Mouse (Mus musculus): ENCODE measurements around the gene Prtg. TPM values are rescaled to one million over a fixed set of nuclear protein-coding genes. Genes with fewer than 3 reads are reported as not detected.

Gene Prtg
- polyA plus RNA-seq, 1 experiment from 2014 or later = 0.52 TPM

DNA sequence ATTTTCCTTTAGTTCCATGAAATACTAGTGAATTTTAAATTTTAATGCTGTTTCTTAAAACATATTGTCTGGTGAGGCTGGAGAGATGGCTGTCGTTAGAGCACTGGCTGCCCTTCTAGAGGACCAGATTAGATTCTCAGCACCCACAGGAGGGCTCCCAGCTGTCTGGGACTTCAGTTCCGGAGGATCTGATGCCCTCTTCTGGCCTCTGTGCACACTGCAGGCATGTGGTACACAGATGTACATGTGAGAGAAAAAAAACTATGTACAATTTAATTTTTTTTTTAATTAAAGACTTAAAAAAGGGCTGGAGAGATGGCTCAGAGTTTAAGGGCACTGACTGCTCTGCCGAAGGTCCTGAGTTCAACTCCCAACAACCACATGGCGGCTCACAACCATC lies 128.6 kb downstream of the Prtg start:
- Histone ChIP-seq H3K27ac (no peak overlapping the region), H3K9me3 (no peaks in the 10 kb centered on the region), H3K36me3 (no peaks in the 10 kb centered on the region), H3K9ac (no peak overlapping the region), H3K4me1 (replicated peaks) (no peaks in the 10 kb centered on the region), H3K4me3 (replicated peaks) (no peak overlapping the region), H3K27me3 (replicated peaks) (no peaks in the 10 kb centered on the region), H3K4me2 (replicated peaks) (no peak overlapping the region)
- 91% methylated on average over 4 of the region's 4 CpGs for WGBS
- ATAC-seq = no peak

DNA sequence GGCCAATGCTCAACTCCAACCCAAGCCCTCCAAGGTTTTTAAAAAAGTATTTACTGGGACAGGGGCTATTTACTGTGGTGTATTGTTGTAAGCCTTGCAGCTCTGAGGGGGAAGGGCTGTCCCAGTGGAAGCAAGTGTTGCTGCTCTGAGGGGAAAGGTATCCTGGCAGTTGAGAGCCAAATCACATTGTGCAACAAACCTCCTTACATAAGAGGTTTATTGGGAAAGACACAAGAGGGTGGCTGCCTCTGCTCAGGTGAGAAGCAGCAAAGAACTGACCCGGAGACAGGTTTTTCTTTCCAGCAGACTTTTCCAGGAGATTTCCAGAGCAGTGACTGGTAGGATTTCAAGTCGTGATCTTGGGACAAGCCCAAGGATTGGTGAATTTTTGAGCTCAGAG lies 129.6 kb downstream of the Prtg start:
- WGBS = 81% methylated on average over 2 of the region's 2 CpGs
- ATAC-seq = no peak

GRCm38 (mm10) chr9:72943424-72943823 lies 136.8 kb downstream of the Prtg start:
- Histone ChIP-seq H3K27me3 (replicated peaks) (no peaks in the 10 kb centered on the region), H3K4me2 (replicated peaks) (no peak overlapping the region), H3K4me3 (replicated peaks) (no peak overlapping the region), H3K9ac (no peak overlapping the region), H3K9me3 (no peaks in the 10 kb centered on the region), H3K4me1 (replicated peaks) (no peaks in the 10 kb centered on the region), H3K27ac (no peak overlapping the region), H3K36me3 (0 out of 2 replicates have a peak, but pooled peaks cover 5% of the 10 kb centered on the region)
- no peak for ATAC-seq
- WGBS = 49% methylated on average over 3 of the region's 3 CpGs

More for the DNA sequence above, 129.6 kb downstream of the Prtg start:
- Histone ChIP-seq H3K4me3 (replicated peaks) (no peak overlapping the region), H3K27ac (no peak overlapping the region), H3K4me2 (replicated peaks) (no peak overlapping the region), H3K9me3 (no peaks in the 10 kb centered on the region), H3K36me3 (no peaks in the 10 kb centered on the region), H3K27me3 (replicated peaks) (no peaks in the 10 kb centered on the region), H3K9ac (no peak overlapping the region), H3K4me1 (replicated peaks) (no peaks in the 10 kb centered on the region)

- ATAC-seq = no peak
- Histone ChIP-seq H3K36me3 (0 out of 2 replicates have a peak, but pooled peaks cover 5% of the 10 kb centered on the region), H3K27me3 (replicated peaks) (no peaks in the 10 kb centered on the region), H3K9me3 (no peaks in the 10 kb centered on the region), H3K4me2 (replicated peaks) (no peak overlapping the region), H3K9ac (no peak overlapping the region), H3K4me3 (replicated peaks) (no peak overlapping the region), H3K27ac (no peak overlapping the region), H3K4me1 (replicated peaks) (no peaks in the 10 kb centered on the region)
- 88% methylated on average over 13 of the region's 13 CpGs for WGBS
Observed at GRCm38 (mm10) chr9:72944286-72944685, 137.6 kb downstream of the Prtg start.

DNA sequence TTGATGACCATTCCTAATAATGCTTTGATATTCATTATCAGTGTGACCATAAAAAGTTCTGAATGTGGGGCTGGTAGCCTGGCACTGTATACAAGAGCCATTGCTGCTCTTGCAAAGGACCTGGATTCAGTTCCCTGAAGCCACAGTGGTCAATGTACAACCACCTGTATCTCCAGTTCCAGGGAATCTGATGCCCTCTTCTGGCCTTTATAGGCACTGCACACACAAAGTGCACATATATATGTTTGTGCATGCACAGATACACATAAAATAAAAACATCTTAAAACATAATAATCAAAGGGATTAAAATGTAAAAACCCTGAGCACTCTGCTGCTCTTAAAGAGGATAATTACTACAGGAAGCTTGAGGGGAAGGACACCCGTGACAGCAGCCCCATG lies 140.3 kb downstream of the Prtg start:
- no peak overlapping the region for H3K4me2 ChIP-seq (replicated peaks)
- no peak for ATAC-seq
- no peaks in the 10 kb centered on the region for H3K4me1 ChIP-seq (replicated peaks)
- H3K27me3 ChIP-seq (replicated peaks) = no peaks in the 10 kb centered on the region
- no peaks in the 10 kb centered on the region for H3K9me3 ChIP-seq
- H3K27ac ChIP-seq = no peak overlapping the region
- H3K4me3 ChIP-seq (replicated peaks) = no peak overlapping the region
- H3K9ac ChIP-seq = no peak overlapping the region
- 0 out of 2 replicates have a peak, but pooled peaks cover 5% of the 10 kb centered on the region for H3K36me3 ChIP-seq
- WGBS = 92% methylated on average over 1 of the region's 1 CpGs

- no peaks in the 10 kb centered on the region for H3K9me3 ChIP-seq
- no peaks in the 10 kb centered on the region for H3K27me3 ChIP-seq (replicated peaks)
- WGBS = 51% methylated on average over 7 of the region's 7 CpGs
- no peak overlapping the region for H3K27ac ChIP-seq
- no peak; the same call in 1 of the 2 replicates for ATAC-seq
- no peaks in the 10 kb centered on the region for H3K4me1 ChIP-seq (replicated peaks)
- H3K9ac ChIP-seq = no peak overlapping the region
- H3K4me2 ChIP-seq (replicated peaks) = no peak overlapping the region
- no peak overlapping the region for H3K4me3 ChIP-seq (replicated peaks)
- H3K36me3 ChIP-seq = 0 out of 2 replicates have a peak, but pooled peaks cover 5% of the 10 kb centered on the region
Observed at GRCm38 (mm10) chr9:72949572-72949971, 142.9 kb downstream of the Prtg start.

- Histone ChIP-seq H3K27ac (no peak overlapping the region), H3K9ac (no peak overlapping the region), H3K27me3 (replicated peaks) (no peaks in the 10 kb centered on the region), H3K4me2 (replicated peaks) (no peak overlapping the region), H3K4me1 (replicated peaks) (0 out of 2 replicates have a peak, but pooled peaks cover 5% of the 10 kb centered on the region), H3K4me3 (replicated peaks) (no peak overlapping the region), H3K9me3 (no peaks in the 10 kb centered on the region), H3K36me3 (no peaks in the 10 kb centered on the region)
- WGBS = 57% methylated on average over 2 of the region's 2 CpGs
- no peak for ATAC-seq
Observed at GRCm38 (mm10) chr9:72954746-72955145, 148.1 kb downstream of the Prtg start.

DNA sequence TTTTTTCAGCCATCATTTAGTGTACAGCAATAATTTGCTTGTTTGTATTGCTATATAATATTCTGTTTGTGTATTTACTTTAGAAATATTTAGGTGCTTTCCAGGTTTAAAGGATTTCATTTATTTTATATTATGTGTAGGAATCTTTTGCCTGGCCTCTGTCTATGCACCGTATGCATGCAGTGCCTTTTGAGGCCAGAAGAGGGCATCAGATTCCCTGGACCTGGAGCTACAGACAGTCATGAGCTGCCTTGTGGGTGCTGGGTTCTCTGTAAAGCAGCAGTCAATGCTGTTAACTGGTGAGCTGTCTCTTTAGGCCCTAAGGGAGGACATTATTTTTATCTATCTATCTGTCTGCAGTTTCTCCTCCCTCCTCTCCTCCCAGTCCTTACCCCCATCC lies 148.9 kb downstream of the Prtg start:
- Histone ChIP-seq H3K9ac (no peak overlapping the region), H3K4me3 (replicated peaks) (no peak overlapping the region), H3K4me1 (replicated peaks) (0 out of 2 replicates have a peak, but pooled peaks cover 5% of the 10 kb centered on the region), H3K27ac (no peak overlapping the region), H3K36me3 (no peaks in the 10 kb centered on the region), H3K4me2 (replicated peaks) (no peak overlapping the region), H3K9me3 (no peaks in the 10 kb centered on the region), H3K27me3 (replicated peaks) (no peaks in the 10 kb centered on the region)
- WGBS = 43% methylated on average over 1 of the region's 1 CpGs
- ATAC-seq = no peak

DNA sequence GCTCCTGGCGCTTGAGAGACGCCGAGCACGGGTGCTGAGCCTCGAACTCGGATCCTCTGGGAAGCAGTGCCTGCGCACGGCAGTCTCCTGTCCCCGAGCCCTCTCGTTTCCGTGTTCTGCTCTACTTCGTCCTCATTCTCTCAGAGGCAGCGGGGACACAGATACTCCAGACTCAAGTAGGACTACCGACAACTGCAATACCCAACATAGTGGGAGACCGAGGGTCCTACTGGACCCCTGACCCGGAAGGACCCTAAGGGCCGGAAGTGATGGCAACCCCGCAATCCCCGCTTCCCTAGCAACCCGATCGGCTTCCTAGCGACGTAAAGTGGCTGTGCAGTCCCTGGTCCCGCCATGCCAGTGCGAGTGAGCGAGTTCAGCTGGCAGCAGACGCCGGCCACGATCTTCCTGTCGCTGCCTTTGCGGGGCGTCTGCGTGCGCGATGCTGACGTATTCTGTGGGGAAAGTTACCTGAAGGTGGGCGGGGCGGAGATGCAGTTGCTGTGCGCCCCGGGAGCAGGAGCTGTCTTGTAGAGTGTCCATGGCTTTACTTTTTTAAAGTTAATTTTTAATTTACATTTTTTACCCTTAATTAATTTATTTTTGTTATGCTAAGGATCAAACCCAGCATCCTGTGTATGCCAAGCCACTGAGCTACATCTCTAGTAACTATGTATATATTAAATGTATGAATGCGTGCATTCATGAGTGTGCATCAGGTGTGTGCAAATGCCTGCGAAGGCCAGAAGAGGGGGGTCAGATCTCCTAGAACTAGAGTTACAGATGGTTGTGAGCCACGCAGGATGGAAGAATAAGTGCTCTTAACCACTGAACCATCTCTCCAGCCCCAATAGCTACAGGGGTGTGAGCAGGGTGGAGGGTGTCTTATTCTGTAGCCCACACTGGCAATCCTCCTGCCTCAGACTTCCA lies 152.1 kb downstream of the Prtg start, which contains the start of the genes Dyx1c1 and Gm44503:
Dyx1c1 (plus strand) TSS at position 265 of the 930 bp plus-strand sequence.
Gm44503 (plus strand) TSS at position 332 of the 930 bp plus-strand sequence.
- peak within 1 kb of the TSS; percentile 14; the same call in 1 of the 2 replicates for H3K27ac ChIP-seq
- WGBS = under 1% methylated on average over 43 of the region's 43 CpGs
- peak within 1 kb of the TSS; percentile 77 for H3K4me2 ChIP-seq (replicated peaks)
- H3K4me1 ChIP-seq (replicated peaks) = 0 out of 2 replicates have a peak, but pooled peaks cover 5% of the 10 kb centered on the region
- peak within 1 kb of the TSS; percentile 73 for H3K4me3 ChIP-seq (replicated peaks)
- no peaks in the 10 kb centered on the region for H3K9me3 ChIP-seq
- no peaks in the 10 kb centered on the region for H3K27me3 ChIP-seq (replicated peaks)
- peak within 1 kb of the TSS; percentile 61 for H3K9ac ChIP-seq
- peak; percentile 93 for ATAC-seq
- no peaks in the 10 kb centered on the region for H3K36me3 ChIP-seq

- no peak overlapping the region for H3K27ac ChIP-seq
- no peaks in the 10 kb centered on the region for H3K36me3 ChIP-seq
- WGBS = 65% methylated on average over 8 of the region's 8 CpGs
- H3K4me1 ChIP-seq (replicated peaks) = 0 out of 2 replicates have a peak, but pooled peaks cover 5% of the 10 kb centered on the region
- H3K4me2 ChIP-seq (replicated peaks) = no peak overlapping the region
- H3K27me3 ChIP-seq (replicated peaks) = no peaks in the 10 kb centered on the region
- no peak overlapping the region for H3K4me3 ChIP-seq (replicated peaks)
- H3K9me3 ChIP-seq = no peaks in the 10 kb centered on the region
- no peak overlapping the region for H3K9ac ChIP-seq
- ATAC-seq = no peak
Observed at GRCm38 (mm10) chr9:72961346-72961745, 154.7 kb downstream of the Prtg start.

DNA sequence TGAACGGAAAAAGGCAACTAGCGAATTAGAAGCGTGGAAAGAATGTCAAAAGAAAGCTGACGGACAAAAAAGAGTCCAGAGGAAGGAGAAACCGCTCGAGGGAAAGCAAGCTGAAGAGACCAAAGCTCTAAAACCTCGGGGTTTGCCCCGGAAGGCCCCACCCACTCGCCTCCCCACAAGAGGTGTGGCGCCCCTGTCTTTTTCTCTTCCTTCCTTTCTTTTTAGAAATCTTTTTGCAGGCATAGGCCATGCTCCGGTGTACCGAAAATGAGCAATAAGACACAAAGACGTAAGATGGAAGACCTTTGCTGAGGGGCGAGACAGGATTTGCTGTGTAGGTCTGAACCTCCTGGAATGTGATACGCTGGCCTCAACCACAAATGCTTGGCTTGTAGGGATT lies 155.3 kb downstream of the Prtg start:
- no peak overlapping the region for H3K9ac ChIP-seq
- H3K36me3 ChIP-seq = no peaks in the 10 kb centered on the region
- no peak overlapping the region for H3K4me3 ChIP-seq (replicated peaks)
- 75% methylated on average over 15 of the region's 15 CpGs for WGBS
- no peaks in the 10 kb centered on the region for H3K27me3 ChIP-seq (replicated peaks)
- no peaks in the 10 kb centered on the region for H3K9me3 ChIP-seq
- no peak for ATAC-seq
- H3K4me2 ChIP-seq (replicated peaks) = no peak overlapping the region
- no peak overlapping the region for H3K27ac ChIP-seq
- 0 out of 2 replicates have a peak, but pooled peaks cover 5% of the 10 kb centered on the region for H3K4me1 ChIP-seq (replicated peaks)

Data from intestine, embryonic 15.5 days (tissue).